Mouse (Mus musculus): Measurements from ENCODE around the gene Cdh12.

DNA sequence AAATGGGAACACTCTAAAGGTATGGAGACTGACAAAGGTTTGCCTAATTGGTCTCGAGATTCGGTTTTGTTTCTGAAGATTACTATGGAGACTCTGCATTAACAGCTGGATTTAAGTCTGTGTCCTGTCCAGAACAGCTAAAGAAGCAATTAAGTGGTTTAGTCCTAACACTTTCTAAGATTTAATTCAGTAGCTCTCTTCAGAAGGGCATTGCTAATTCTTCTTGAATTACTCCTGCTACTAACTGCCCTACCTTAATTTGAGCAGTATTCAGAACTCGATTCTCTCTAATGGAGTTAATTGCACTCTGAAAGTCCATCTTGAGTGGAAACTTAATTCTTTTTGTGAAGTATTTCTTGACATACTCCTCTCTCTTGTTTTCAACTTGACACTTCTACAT is 9.4 kb downstream of the Cdh12 start:
- TF ChIP-seq CTCF (IDR thresholded peaks at IDR 0.05; ENCODE audit: control insufficient read depth, insufficient read depth, insufficient read length) (no peak), USF1 (IDR thresholded peaks at IDR 0.05; ENCODE audit: low read depth) (no peak), MAX (IDR thresholded peaks at IDR 0.05) (no peak)

All from C2C12 (cell line).